In genomic region chr9:21072641-21073040, GRCm38 (mm10) we compare ENCODE assay signal across 8 mouse cellular contexts. TPM values are rescaled to one million over a fixed set of nuclear protein-coding genes. Genes with fewer than 3 reads are reported as not detected.
A peak's percentile ranks its signal among the peaks of the same experiment; 100 is the strongest.
DNase-seq lines count a peak whose midpoint lies in the region; ATAC-seq and TF ChIP-seq lines count a peak whose summit lies in the region.

No protein-coding gene starts in this region.

- H3K27me3 ChIP-seq in heart, embryonic 10.5 days (ENCODE audit: insufficient read depth, poor library complexity, severe bottlenecking): no peaks in the 10 kb centered on the region
- H3K27me3 ChIP-seq in E14TG2a.4 (ENCODE audit: insufficient read depth, low read length): no peaks in the 10 kb centered on the region
- H3K27me3 ChIP-seq in forebrain, embryonic 11.5 days (ENCODE audit: control insufficient read depth, insufficient read depth, low read length): no peaks in the 10 kb centered on the region
- no peaks in the 10 kb centered on the region for H3K27me3 ChIP-seq in liver, embryonic 12.5 days (replicated peaks)

- DNase-seq in heart, embryonic 10.5 days (ENCODE audit: low spot score): no peak
- no peak for DNase-seq in heart, postnatal 36 days
- DNase-seq in forebrain, embryonic 11.5 days (ENCODE audit: low spot score): no peak
- no peak for DNase-seq in MN1 (ENCODE audit: low spot score)
- DNase-seq in left cerebral cortex, postnatal 4 days: no peak
- DNase-seq in layer of hippocampus, adult 8-10 months (ENCODE audit: low spot score in 2 of 2): no peak

- H3K4me3 ChIP-seq in heart, embryonic 10.5 days: peak overlapping the region; percentile 88
- peak overlapping the region; percentile 98 for H3K4me3 ChIP-seq in E14TG2a.4 (replicated peaks; ENCODE audit: low read length)
- peak overlapping the region; percentile 81 for H3K4me3 ChIP-seq in forebrain, embryonic 11.5 days (ENCODE audit: low read depth, low read length)
- H3K4me3 ChIP-seq in liver, embryonic 12.5 days: peak overlapping the region; percentile 87

- peaks cover 15% of the 10 kb centered on the region for H3K4me1 ChIP-seq in heart, embryonic 10.5 days
- peaks cover 44% of the 10 kb centered on the region for H3K4me1 ChIP-seq in E14TG2a.4 (replicated peaks; ENCODE audit: low read depth, low read length)
- no peaks in the 10 kb centered on the region for H3K4me1 ChIP-seq in forebrain, embryonic 11.5 days (replicated peaks; ENCODE audit: control insufficient read depth, insufficient read depth, low read length)
- peaks cover 33% of the 10 kb centered on the region for H3K4me1 ChIP-seq in liver, embryonic 12.5 days

- intact Hi-C loops in heart, postnatal 36 days (cut with DNase I): loop anchor here (2.0 kb wide), 1 partner anchor 64 kb away; no protein-coding TSS in a partner anchor
- intact Hi-C loops in left cerebral cortex, postnatal 4 days (cut with DNase I): no loop called here

- H3K27ac ChIP-seq in heart, embryonic 10.5 days: peak overlapping the region; percentile 93
- H3K27ac ChIP-seq in forebrain, embryonic 11.5 days (ENCODE audit: low read depth, low read length): no peak overlapping the region
- H3K27ac ChIP-seq in liver, embryonic 12.5 days: peak overlapping the region; percentile 73

- H3K4me2 ChIP-seq in forebrain, embryonic 11.5 days (ENCODE audit: low read depth, low read length, severe bottlenecking): peak overlapping the region; percentile 78
- H3K4me2 ChIP-seq in liver, embryonic 12.5 days: peak overlapping the region; percentile 93

- 0 out of 2 replicates have a peak, but pooled peaks have one; percentile 2 for ATAC-seq in forebrain, embryonic 11.5 days (replicated peaks; ENCODE audit: low FRiP score)
- peak; percentile 18 for ATAC-seq in liver, embryonic 12.5 days

- peaks cover 64% of the 10 kb centered on the region for H3K36me3 ChIP-seq in heart, embryonic 10.5 days
- peaks cover 80% of the 10 kb centered on the region for H3K36me3 ChIP-seq in E14TG2a.4 (ENCODE audit: insufficient read depth, low read length)
- H3K36me3 ChIP-seq in forebrain, embryonic 11.5 days (ENCODE audit: control insufficient read depth, insufficient read depth, low read length): peaks cover 5% of the 10 kb centered on the region; the same call in 1 of the 2 replicates
- H3K36me3 ChIP-seq in liver, embryonic 12.5 days: peaks cover 77% of the 10 kb centered on the region

- no peaks in the 10 kb centered on the region for H3K9me3 ChIP-seq in heart, embryonic 10.5 days
- H3K9me3 ChIP-seq in E14TG2a.4 (ENCODE audit: low read length): no peaks in the 10 kb centered on the region
- no peaks in the 10 kb centered on the region for H3K9me3 ChIP-seq in forebrain, embryonic 11.5 days (ENCODE audit: control insufficient read depth, low read length)
- H3K9me3 ChIP-seq in liver, embryonic 12.5 days (replicated peaks): no peaks in the 10 kb centered on the region

- no peak for TF ChIP-seq CTCF in E14TG2a.4 (conservative IDR thresholded peaks at IDR 0.05; ENCODE audit: low read length)

- WGBS in heart, embryonic 10.5 days: 13% methylated on average over 4 of the region's 4 CpGs
- 16% methylated on average over 4 of the region's 4 CpGs for WGBS in forebrain, embryonic 11.5 days
- WGBS in liver, embryonic 12.5 days (ENCODE audit: insufficient replicate concordance): 9% methylated on average over 4 of the region's 4 CpGs

- H3K9ac ChIP-seq in forebrain, embryonic 11.5 days (ENCODE audit: low read length): peak overlapping the region; percentile 87
- peak overlapping the region; percentile 85 for H3K9ac ChIP-seq in liver, embryonic 12.5 days

RNA-seq across cellular contexts. Expression of gene Gm49373, which starts 0.3 kb away (rescaled TPM):
- polyA plus RNA-seq in heart, embryonic 10.5 days (2016; fragmentation: Nextera tagmentation; extraction: Ambion mirVana): 0.25 and 0.79 TPM in 2 replicates
- total RNA-seq in heart, postnatal 36 days (2021): under 1 TPM; 0.17 to 0.33 TPM
- 1.4 and 1.5 TPM in 2 replicates for polyA plus RNA-seq in forebrain, embryonic 11.5 days (2014; fragmentation: Nextera tagmentation; extraction: Ambion mirVana)
- polyA plus RNA-seq in liver, embryonic 12.5 days (2016; fragmentation: Nextera tagmentation; extraction: Ambion mirVana): 0.77 and 0.98 TPM in 2 replicates
- total RNA-seq in left cerebral cortex, postnatal 4 days (2021): 1 to 10 TPM; 1.9 TPM
- 1 to 10 TPM; 1.2 to 2.3 (median 2.2) TPM for total RNA-seq in layer of hippocampus, adult 8-10 months (2022)

RNA-seq across cellular contexts. Expression of gene Fdx1l, which starts 0.8 kb away (rescaled TPM):
- 64.6 and 79.5 TPM in 2 replicates for polyA plus RNA-seq in heart, embryonic 10.5 days (2016; fragmentation: Nextera tagmentation; extraction: Ambion mirVana)
- 10 to 100 TPM; 34.7 to 38.7 TPM for total RNA-seq in heart, postnatal 36 days (2021)
- 46.9 and 54.6 TPM in 2 replicates for polyA plus RNA-seq in forebrain, embryonic 11.5 days (2014; fragmentation: Nextera tagmentation; extraction: Ambion mirVana)
- polyA plus RNA-seq in liver, embryonic 12.5 days (2016; fragmentation: Nextera tagmentation; extraction: Ambion mirVana): 48.7 and 49.6 TPM in 2 replicates
- total RNA-seq in left cerebral cortex, postnatal 4 days (2021): 10 to 100 TPM; 36.6 to 38.2 TPM
- total RNA-seq in layer of hippocampus, adult 8-10 months (2022): 10 to 100 TPM; 47.3 to 69.6 (median 59.3) TPM

RNA-seq across cellular contexts. Expression of gene Zglp1, which starts 5.7 kb away (rescaled TPM):
- 1.0 and 1.9 TPM in 2 replicates for polyA plus RNA-seq in heart, embryonic 10.5 days (2016; fragmentation: Nextera tagmentation; extraction: Ambion mirVana)
- not detected for total RNA-seq in heart, postnatal 36 days (2021)
- 1.2 and 2.9 TPM in 2 replicates for polyA plus RNA-seq in forebrain, embryonic 11.5 days (2014; fragmentation: Nextera tagmentation; extraction: Ambion mirVana)
- 0.62 TPM in 1 of 2 replicates, not detected in the other for polyA plus RNA-seq in liver, embryonic 12.5 days (2016; fragmentation: Nextera tagmentation; extraction: Ambion mirVana)
- not detected for total RNA-seq in left cerebral cortex, postnatal 4 days (2021)
- total RNA-seq in layer of hippocampus, adult 8-10 months (2022): 1 to 10 TPM in 1 of 4 experiments, under 1 TPM in 1, not detected in 2; 0.87 to 1.1 TPM

RNA-seq across cellular contexts. Expression of gene Gm38431, which starts 19.2 kb away (rescaled TPM):
- 3.2 and 3.4 TPM in 2 replicates for polyA plus RNA-seq in heart, embryonic 10.5 days (2016; fragmentation: Nextera tagmentation; extraction: Ambion mirVana)
- 1 to 10 TPM in 1 of 2 experiments, under 1 TPM in 1; 0.51 to 1.9 TPM for total RNA-seq in heart, postnatal 36 days (2021)
- polyA plus RNA-seq in forebrain, embryonic 11.5 days (2014; fragmentation: Nextera tagmentation; extraction: Ambion mirVana): 3.9 and 4.5 TPM in 2 replicates
- 1.2 and 2.1 TPM in 2 replicates for polyA plus RNA-seq in liver, embryonic 12.5 days (2016; fragmentation: Nextera tagmentation; extraction: Ambion mirVana)
- total RNA-seq in left cerebral cortex, postnatal 4 days (2021): 1 to 10 TPM; 3.3 to 4.1 TPM
- 1 to 10 TPM; 2.7 to 5.4 (median 4.0) TPM for total RNA-seq in layer of hippocampus, adult 8-10 months (2022)

RNA-seq across cellular contexts. Expression of gene Raver1, which starts 19.2 kb away (rescaled TPM):
- 76.7 and 83.9 TPM in 2 replicates for polyA plus RNA-seq in heart, embryonic 10.5 days (2016; fragmentation: Nextera tagmentation; extraction: Ambion mirVana)
- total RNA-seq in heart, postnatal 36 days (2021): 10 to 100 TPM; 25.1 to 27.7 TPM
- polyA plus RNA-seq in forebrain, embryonic 11.5 days (2014; fragmentation: Nextera tagmentation; extraction: Ambion mirVana): 118 and 124 TPM in 2 replicates
- polyA plus RNA-seq in liver, embryonic 12.5 days (2016; fragmentation: Nextera tagmentation; extraction: Ambion mirVana): 39.8 and 43.8 TPM in 2 replicates
- total RNA-seq in left cerebral cortex, postnatal 4 days (2021): 10 to 100 TPM; 36.8 to 37.9 TPM
- total RNA-seq in layer of hippocampus, adult 8-10 months (2022): 10 to 100 TPM; 26.7 to 35.4 (median 31.6) TPM
